Mouse (Mus musculus): ENCODE data around the gene Trib2.
A peak's percentile ranks its signal among the peaks of the same experiment; 100 is the strongest.

Gene Trib2

DNA sequence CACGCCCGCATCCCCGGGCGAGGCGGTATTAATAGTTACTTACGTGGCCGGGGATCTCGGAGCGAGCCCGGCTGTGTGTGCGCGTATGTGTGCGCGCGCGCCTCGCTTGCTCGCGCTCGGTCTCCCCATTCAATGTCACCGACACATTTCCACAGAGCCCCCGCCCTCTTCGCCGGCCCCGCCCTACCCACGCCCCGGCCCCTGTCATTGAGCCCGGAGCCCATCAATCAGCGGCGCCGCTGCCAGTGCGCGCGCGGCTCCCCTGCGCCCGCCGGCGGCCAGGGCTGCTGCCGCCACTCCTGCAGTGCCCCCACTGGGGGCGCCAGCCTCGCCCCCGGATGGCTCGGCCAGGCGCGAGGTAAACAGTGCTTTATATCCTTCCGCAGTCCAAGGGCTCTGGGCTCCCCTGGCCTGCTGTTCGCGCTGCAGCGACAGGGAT lies at the start of gene Trib2:
Gene Trib2, minus strand, starts transcription at position 183 of the 439 bp plus-strand sequence.
- DNase-seq (ENCODE audit: low spot score in 2 of 2): peak; percentile 85 to 92

DNA sequence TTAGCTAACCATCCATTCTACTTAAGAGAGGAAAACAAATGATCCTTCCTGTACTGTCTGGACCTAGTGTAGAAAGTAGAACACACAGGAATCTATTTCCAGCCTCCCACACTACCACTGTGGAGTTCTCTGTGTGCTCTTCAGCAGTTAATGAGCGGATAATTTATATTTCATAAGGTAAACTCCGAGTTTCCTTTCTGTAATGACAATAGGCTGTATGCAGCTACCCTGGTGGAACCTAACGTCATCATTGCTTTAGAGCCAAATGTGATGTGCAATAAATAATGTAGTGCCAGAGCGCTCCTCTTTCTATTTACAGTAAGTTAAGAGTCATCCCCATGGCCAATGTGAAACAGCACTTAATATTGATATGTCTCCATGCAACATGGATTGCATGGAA lies 41.3 kb upstream of the Trib2 start:
- no peak for DNase-seq (ENCODE audit: low spot score in 2 of 2)

DNA sequence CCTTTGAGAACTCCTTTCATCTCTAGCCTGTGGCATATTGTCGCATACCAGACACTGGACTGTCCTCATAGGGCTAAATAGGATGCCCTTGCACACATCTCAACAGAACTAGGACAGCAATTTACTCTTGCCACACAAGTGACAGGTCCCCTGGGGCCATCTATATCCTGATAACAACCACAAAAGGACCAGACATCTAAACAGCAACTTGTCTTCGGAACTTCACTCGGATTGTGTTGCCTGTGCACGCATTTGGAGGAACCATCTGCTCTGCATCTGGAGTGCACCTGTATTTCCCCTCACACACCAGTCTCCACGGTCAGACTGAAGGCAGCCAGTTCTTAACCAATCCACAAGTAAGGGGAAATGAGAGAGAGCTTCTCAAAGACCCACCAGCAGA lies 39.2 kb upstream of the Trib2 start:
- no peak for DNase-seq (ENCODE audit: low spot score in 2 of 2)

DNA sequence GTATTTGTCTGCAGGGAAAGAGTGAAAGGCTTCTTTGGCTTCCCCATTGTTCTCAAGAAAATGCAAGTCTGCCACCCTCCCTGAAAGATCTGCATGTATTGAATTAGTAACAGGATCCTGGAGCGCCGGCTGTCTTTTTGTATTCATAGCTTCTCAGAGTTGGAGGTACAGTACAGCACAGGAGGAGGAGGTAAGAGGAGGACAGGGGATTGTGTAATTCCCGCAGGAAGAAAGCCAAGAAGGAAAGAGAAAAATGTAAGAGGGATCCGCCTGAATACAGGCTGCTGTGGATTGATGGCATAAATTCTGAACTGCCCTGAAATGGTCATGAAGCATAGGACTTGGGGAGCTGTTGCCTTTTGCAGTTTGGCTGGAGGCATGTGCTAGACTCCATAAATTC lies 36.1 kb upstream of the Trib2 start:
- peak; percentile 44 to 69 for DNase-seq (ENCODE audit: low spot score in 2 of 2)

DNA sequence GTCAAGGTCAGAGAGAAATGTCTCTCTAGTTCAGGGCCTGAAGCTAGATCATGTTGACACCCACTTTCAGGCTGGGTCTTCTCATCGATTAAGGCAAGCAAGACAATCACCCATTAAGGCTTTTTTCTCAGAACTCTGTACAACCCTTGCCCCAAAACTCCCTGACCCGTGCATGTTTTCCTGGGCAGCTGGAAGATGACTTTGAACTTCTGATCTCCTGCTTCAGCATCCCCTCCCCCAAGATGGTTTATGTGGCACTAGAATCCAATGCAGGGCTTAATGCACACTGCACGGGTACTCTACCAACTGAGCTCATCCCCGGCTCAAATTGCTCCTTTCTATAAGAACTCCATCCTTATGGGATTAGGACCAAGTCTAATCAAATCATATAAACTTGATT lies 35.3 kb upstream of the Trib2 start:
- no peak for DNase-seq (ENCODE audit: low spot score in 2 of 2)

DNA sequence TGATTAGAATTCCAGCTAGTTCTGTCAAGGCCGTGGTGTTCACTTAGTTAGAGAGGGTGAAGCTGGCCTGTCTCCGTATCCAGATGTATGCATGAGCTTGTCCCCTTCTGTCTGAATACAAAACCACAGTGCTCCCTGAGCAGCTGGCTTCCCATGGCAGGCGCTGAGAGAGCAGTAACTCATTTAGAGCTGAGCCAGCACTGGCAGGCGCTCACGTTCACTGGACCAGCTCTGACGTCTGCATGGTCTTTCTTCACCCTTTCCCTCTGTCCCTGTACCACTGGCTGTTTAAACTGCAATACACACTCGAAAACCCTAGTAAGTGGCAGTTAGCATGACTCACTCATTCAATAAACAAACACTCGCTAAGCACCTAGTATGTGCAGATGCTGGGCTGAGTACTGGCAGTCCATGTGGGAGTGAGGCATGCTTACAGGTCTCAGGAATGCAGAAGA lies 33.7 kb upstream of the Trib2 start:
- DNase-seq (ENCODE audit: low spot score in 2 of 2): no peak

DNA sequence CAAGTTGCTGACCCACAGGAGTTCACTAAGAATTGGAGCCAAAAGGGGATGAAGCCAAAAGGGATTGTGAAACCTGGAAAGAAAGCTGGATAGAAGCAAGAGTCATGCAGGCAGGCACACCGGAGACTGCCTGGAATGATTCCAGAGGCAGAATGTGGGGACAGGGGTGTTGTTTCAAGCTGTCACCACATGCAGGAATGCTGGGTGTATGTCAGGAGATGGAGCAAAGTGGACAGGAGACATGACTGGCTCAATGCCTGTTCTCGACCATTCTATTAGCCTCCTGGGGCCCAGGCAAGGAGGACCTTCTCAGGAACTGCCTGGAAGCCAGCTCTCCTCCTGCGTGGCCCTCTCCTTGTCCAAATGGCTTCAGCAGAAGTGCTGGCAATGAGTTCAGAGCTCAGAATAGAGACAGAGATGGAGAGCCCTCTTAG lies 33.2 kb upstream of the Trib2 start:
- DNase-seq (ENCODE audit: low spot score in 2 of 2): no peak

DNA sequence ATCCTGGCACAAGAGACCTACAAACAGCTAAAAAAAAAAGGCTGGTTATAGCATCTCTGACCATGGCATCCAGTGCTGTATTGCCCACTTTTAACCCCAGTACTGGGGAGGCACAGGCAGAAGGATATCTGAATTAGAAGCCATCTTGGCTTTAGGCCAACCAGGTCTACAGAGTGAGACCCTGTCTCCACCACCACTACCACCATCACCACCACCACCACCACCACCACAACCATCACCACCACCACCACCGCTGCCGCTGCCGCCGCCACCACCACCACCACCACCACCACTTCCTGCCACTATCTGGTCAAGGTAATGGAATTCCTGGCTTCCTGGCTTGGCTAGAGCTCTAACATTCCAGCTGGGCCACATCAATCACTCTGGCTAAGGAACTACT lies 31.7 kb upstream of the Trib2 start:
- no peak for DNase-seq (ENCODE audit: low spot score in 2 of 2)

DNA sequence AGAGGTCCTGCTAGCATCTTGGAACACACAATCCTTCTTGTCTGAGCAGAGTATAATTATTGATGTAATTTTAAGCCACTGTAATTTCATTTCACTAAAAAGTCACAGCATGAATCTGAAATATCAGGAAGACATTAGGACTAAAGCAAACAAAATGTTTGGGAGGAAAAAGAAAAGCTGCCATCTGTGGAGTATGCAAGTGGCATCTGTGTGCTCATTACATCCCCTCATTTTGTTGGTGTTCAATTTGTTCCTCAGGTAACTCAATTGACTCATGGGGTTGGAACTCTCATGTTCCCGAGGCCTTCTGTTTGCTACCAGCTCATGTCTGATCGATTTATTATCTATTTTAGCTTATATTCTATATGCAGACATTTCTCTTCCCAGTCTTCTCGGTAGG lies 28.0 kb upstream of the Trib2 start:
- DNase-seq (ENCODE audit: low spot score in 2 of 2): no peak

DNA sequence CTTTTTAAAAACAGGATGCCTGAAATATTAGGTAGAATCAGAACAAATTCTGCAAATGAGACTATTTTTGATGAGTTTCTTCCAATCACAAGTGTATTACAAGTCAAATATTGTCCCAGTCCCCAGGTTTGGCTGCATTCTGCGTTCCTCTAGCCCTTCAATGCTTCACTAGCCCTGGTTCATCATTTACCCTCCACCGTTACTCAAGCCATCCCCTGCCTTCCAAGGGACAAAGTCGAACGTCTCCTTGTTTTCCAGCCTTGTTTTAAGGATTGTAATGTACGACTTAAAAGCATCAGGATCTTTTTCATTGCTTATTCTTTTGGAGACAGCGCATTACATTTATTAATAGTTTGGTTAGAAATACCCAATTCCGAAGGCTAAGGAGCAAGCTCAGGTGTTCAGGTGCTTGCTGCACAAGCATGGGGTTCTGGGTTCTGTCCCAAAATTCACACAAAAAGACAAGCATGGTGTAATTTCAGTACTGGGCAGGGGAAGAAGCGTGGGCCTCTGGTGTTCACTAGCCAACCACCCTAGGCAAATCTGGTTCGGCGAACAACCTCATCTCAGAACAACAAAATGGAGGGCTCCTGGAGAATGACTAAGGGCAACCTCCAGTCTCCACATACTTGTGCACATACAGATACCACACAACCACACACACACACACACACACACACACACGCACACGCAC lies 24.3 kb upstream of the Trib2 start:
- DNase-seq (ENCODE audit: low spot score in 2 of 2): no peak

DNA sequence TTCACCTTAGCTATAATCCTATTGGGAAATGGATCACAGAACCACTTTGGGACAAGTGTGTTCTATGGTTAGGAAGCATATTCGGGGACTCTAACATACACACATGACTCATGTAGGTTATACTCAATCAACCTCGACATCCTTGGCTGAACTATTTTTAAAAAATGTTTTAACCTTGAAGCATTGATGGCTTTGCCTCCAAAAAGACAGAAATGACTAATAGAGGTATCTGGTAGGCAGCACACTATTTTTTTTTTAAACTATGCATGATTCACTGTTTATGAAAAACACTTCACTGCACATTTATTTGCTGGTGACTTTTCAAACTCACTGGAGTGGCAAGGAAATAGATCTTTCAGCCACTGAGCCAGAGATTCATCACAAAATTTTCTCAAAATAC lies 21.5 kb upstream of the Trib2 start:
- no peak for DNase-seq (ENCODE audit: low spot score in 2 of 2)

DNA sequence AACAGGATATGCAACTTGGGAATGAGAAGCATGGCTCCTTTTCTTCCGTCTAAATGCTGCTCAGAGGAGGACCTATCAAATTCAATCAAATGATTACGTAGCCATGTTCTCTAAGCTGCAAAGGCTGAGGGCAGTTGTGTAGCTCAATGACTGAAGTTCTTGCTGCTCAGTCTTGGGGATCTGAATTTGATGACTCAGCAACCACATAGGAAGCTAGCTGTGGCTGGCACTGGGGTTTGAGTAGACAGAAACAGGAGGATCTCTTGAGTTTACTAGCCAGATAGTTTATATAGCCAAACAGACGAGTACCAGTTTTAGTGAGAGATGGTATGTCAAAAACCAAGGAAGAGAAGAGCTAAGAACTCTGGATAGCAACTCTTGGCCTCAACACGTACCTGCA lies 20.8 kb upstream of the Trib2 start:
- no peak for DNase-seq (ENCODE audit: low spot score in 2 of 2)

DNA sequence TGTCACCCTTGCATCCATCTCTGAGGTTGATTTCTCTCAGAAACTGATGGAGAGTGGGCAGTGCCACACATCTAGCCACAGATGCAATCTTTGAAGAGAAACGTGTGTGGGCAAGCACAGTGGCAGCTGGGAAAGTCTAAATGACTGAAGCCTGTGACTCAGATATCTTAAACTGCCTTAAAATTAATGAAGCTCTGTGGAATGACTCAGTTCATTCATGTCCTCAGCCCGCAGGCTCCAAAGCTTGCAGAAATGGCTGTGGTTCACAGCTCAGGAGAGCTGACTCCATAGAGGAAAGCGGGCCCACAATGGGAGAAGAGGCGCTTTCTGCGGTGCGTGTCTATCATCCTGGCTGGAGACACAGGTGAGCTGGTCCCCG lies 15.9 kb upstream of the Trib2 start:
- DNase-seq (ENCODE audit: low spot score in 2 of 2): peak; percentile 64 to 80

DNA sequence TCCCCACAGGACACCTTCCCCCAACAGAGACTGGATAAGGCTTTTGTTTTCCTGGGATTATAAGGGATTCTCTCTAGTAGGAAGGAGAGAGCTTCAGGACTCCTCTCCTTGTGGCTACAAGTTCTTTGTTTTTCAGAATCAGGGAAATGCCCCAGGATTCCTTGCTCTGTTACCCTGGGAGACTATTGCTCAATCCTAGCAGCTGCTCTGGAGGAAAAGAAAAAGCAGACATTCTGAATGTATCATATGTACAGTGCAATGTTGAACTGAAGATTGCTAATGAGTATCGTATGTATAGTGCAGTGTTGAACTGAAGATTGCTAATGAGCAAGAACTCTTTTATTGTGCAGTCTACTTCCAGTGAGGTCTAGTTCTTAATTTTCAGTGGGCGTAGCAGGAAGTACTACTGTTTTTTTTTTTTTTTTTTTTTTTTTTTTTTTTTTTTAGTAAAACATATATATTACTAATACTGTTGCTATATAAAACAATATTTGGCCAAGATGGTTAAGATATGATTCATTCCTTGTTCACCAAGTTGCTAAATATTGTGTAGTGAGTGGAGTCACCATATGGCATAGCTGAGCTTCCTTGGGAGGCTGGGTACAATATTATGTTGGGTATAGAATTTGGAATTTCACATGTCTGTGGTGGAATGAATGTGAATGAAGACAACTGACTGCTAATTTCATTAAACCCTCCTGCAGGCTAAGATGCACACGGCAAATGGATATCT lies 15.4 kb upstream of the Trib2 start:
- no peak for DNase-seq (ENCODE audit: low spot score in 2 of 2)

DNA sequence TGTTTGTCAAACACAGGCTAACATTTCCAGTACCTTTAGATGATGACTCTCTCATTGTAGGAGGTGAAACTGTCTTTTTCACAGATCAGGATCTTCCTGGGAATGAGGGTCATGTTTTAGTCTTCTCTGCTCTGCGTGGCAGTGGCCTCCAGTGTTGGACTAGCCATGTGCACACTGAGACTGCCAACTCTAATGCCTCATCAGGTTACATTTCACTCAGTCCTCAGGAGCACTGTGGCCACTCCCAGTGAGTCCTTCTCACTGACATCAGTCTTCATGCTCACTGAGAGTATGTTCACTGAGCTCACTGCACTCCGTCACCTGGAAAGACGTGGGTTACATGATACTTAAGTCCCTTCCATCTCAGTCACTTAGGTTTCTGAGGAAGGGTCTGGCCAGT lies 14.0 kb upstream of the Trib2 start:
- no peak for DNase-seq (ENCODE audit: low spot score in 2 of 2)

DNA sequence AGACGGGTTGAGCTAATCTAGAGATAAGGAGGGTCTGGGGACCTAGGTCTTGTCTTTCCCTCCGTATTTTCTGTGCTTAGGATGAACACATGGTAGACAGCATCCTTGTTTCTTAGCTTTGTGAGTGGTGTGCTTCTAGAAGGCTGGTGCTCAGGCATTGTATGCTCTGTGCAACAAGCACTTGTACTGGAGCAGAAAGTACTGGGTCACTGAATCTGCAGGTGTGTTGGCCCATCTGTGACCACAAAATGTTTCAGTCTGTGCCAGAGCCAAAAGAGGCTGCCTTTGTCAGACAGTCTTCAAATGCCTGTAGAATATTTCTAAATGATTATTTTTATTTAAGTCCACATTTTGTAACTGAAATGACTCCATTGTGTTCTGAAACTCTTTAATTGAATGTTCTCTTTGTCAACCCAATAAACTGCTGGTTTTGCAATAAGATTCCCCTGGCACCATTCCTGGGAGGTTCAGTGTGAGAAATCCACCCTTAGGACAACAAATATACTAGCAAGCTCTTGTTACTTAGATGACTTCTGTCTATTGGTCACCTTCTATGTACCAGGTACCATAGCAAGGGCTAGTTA lies 12.2 kb upstream of the Trib2 start:
- no peak for DNase-seq (ENCODE audit: low spot score in 2 of 2)

DNA sequence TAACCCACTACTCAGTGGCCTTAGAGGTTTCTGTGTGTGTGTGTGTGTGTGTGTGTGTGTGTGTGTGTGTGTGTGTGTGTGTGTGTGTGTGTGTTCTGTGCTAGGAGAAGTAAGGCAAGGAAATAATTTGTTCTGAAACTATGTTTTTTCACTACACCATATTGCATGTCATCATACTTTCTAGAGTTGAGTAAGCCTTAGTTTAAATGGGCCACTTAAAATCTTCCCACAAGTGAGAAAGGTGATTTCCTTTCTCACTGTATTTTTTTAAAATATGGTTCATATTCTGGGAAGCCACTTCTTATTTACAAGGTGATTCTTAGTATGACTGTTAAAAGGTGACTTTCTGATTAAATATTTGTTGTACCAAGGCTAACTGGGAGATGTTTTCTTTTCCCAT lies 4.3 kb upstream of the Trib2 start:
- no peak for DNase-seq (ENCODE audit: low spot score in 2 of 2)

DNA sequence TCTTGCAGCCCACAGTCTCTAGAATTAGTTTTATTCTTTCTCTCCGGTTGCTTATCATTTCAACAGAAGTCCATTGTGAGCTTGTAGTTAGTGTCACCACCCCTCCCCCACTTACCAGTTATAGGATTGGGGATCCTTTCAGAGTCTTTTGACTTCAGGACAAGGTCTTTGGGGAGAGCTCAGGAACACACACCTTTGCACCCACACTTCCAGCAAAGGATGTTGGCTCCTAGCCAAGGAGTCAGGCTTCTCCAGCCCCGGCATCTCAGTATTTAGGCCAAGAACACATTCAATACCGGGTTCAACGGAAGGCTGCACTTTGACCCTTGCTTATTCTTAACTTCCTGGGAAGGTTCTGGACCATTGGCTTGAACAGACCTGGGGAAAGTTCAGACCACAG lies 643 bp upstream of the Trib2 start:
- DNase-seq (ENCODE audit: low spot score in 2 of 2): peak in 1 of 2 experiments; percentile 18

DNA sequence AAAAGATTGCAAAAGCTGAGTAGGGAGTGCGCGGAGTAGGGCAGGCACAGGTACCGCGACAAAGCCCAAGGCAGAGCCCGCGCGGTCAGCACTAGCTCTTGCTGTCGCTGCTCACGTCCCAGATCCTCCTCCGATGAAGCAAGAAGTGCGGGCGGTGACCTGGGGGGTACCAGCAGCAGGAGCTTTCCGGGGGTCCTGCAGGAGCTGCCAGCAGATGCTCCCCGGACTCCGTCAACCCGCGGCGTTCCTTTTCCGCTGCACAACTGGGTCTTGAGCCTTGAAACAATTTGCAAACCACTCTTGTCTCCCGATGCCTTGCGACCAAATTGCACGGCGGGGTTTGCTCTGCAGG lies 492 bp downstream of the Trib2 start:
- peak in 1 of 2 experiments; percentile 59 for DNase-seq (ENCODE audit: low spot score in 2 of 2)

DNA sequence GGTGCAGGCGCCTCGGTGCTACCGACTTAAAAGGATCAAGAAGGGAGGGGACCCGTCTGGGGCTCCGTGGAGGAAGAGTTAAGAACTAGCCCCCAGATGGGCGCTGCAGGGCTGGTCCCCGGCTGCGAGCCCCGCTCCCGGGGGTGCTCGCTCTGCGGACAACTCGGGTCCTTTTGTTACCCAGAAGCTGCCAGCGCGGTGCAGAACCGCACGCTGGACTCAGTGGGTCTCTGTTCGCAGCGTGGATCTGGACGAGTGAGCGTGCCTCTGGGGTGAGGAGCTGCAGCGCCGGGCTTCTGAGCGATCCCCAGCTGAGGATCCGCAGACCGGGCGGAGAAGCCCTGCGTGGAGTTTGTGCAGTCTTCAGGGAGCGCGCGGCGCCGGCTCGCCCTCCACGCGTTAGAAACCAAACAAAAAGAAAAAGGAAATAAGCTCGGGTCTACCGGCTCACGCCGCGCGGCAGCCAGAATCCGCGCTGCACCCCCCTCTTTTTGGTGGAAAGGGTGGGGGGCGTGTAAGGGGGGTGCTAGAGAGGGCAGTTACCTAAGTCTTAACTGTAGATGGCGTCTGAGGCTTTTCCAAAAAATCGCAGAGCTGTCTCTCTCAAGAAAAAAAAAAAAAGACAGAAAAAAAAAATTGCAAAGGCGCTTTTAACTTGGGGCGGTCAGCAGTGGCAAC lies 1.0 kb downstream of the Trib2 start:
- peak; percentile 69 to 74 for DNase-seq (ENCODE audit: low spot score in 2 of 2)

DNA sequence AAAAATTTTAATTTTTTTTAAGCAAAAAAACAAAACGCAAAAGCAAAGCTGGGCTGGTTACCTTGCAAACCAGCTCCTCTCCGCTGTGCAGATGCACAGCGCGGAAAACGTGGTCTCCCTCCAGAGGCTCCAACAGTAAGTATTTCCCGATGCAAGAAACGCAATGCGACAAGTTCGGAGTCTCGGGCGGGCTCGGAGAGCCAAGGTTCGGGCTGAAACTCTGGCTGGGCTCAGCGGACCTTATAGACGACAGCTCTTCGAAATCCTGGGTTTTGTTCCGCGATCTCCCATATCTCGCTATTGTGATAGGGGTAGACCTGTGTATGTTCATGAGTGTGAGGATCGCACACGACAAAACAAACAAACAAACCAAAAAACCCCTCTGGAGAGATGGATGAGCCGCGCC lies 1.5 kb downstream of the Trib2 start:
- DNase-seq (ENCODE audit: low spot score in 2 of 2): peak; percentile 39 to 63

DNA sequence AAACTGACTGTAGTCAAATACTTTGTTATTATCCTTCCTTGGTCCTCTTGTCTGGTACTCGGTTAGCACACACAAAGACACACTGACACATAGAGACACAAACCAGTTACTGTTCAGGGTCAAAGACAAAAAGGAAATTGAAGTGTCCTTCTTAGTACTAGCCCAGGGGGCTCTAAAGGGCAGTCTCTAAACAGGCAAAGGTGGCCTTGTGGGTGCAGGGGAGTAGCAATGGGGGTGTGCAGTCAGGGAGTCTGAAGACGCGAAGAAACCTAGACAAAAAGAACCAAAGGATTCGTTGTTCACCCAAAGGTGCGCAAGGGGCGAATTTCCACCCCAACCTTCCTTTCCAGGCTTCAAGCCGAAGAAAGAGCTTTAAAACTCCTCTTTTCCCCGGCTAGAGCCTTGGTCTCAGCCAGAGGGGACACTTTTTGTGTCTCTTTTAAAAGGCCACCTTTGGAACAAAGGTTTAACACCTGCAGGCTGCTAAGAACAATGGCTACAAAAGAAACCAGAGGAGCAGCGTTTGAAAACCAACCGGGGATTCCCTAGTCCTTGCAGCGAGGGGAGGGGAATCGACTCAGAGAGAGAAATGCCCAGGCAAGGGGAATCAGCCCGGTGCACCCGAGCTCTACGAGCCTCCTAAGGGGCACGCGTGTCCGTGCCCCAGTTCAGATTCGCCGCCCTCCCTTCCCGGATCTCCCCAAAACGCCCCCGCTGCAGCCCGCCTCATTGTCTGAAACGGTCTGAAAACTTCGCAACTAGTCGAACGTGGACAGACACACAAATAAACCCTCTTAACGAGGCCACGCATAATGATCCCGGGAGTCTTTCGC lies 2.3 kb downstream of the Trib2 start:
- DNase-seq (ENCODE audit: low spot score in 2 of 2): peak; percentile 55 to 56

Measured in frontal cortex, postnatal 36 days (tissue).